Mouse (Mus musculus): ENCODE data around the gene Hivep3.
A peak's percentile ranks its signal among the peaks of the same experiment; 100 is the strongest.

Gene Hivep3

DNA sequence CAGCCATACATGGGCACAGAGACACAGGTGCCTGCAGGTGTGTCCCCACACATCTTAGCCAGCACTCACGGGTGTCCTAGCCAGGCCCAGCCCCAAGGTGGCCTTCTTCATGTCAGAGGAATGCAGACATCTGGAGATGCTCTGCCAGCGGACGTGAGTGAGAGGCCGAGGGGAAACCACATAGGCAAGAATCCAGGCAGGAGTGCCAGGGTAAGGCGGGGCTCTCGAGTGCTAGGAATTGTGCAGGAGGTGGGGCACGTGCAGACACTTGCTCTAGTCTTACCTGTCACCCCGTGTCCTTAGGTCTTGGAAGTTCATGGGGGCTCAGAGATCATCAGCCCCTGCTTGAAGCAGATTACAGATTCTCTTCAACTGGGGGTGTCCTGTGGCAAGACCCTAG, 412.3 kb downstream of the Hivep3 start:
- no peak for DNase-seq (ENCODE audit: extremely low spot score, low spot score)

DNA sequence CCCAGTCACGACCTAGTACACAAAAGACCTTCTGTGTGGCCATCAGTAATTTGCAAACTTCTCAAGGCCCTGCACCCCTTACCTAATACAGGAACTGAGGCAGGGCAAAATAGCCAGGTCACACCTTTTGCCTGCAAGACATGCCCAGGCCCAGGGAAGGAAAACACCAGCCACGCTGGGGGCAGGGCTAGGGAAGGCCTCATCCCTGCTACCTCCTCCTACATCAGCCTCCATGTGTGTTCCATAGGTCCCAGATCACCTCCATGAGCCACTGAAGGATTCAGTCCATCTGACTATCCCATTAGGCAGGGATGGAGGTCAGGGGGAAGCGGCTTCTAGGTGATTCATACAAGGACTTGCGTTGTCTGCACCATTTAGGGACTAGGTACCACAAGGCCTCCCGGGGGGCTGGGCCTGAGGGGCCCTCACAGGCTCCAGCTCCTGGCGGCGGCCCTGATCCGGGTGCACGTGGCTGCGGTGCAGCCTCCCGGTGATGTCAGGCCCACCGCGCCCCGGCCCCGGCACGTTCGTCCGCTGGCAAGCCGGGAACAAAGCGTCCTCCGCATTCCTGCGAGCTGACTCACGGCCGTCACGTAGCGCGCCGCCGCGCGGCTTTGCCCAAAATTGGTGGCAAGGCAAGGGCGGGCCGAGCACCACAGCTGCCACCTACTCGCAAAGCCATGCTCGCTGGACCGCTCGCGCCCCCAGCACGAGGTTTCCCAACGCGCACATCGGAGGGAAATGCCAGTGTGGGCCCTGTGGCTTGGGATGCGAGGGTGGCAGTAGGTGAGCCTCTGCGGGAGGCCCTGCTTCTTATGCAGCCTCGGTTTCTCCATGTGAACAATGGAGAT, 414.9 kb downstream of the Hivep3 start:
- peak; percentile 80 for DNase-seq (ENCODE audit: extremely low spot score, low spot score)

DNA sequence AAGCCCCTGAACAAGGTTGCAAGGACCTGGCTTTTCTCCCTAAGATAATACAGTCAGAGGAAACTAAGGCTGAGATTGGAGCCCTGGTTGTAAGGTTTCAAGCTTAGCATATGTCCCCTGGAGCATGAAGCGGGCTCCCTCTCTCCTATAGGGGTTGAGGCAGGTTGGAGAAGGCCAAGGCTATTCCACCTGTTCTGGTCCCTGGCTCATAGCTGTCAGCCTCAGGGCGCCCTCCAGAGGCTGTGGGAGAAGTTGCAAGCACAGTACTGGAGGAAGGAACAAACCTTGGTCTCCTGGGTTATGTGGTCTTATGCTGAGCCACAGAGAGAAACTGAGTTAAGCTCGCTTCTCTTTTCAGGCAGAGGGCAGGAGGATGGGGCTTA, 415.5 kb downstream of the Hivep3 start:
- peak; percentile 59 for DNase-seq (ENCODE audit: extremely low spot score, low spot score)

DNA sequence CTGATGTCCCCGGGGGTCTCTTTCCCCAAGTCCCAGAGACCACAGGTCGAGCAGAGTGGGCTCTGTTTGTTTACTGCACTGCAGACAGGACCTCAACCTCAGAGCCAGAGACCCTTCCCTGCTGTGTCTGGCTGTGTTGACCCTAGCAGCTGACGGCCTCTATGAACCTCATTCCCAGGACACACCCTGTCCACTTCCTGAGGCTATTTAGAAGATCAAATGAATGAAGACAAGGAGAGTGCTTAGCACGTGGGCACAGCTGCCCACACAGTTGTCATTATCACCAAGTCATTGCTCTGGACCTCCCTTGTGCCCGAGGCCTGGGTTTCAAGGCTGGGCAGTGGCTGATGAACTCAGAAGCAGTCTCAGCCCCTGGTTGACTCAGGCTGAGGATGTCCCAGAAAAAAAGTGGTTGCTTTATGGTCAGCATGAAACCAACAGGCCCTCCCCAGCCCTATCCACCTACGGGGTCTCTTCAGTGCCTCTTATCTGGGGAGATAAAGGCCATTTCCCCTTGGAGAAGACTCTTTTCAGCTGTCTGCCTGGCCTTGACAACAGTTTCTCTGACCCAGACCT, 416.8 kb downstream of the Hivep3 start:
- no peak for DNase-seq (ENCODE audit: extremely low spot score, low spot score)

DNA sequence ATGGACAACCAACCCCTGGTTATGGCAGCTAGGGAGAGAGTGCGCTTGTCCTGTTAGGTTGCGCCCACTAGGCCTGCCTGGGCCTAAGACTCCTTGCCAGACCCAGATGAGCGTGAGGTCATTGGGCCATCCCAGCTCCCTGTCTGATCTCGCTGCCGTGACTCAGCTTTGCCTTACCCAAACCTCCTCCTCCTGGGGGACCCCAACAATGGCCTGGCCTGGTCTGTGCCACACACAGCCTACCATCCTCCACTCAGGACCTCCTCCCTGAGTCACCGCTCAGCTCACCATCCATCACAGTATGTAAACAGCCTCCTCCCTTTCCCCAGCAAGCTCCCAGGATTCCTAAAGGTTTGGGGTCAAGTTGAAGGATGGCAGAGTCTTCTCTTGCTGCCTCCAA, 418.3 kb downstream of the Hivep3 start:
- DNase-seq (ENCODE audit: extremely low spot score, low spot score) = no peak

DNA sequence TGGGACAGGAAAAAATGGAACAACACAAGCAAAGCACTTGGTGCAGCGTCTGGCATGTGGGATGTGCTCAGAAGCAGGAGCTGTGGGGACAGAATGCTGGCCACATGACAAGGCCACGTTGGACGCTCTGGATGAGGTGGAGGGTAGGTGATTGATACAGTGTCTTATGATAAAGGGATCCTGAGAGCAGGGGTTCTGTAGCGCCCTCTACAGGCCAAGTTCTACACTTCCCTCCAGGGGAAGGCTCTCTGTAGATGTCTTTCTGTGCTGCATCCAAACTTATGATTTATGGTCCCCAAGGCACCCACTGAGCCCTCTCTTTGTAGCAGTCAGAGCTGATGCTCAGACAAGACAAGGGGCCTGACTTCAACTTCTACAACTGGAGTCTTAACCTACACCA, 419.1 kb downstream of the Hivep3 start:
- no peak for DNase-seq (ENCODE audit: extremely low spot score, low spot score)

DNA sequence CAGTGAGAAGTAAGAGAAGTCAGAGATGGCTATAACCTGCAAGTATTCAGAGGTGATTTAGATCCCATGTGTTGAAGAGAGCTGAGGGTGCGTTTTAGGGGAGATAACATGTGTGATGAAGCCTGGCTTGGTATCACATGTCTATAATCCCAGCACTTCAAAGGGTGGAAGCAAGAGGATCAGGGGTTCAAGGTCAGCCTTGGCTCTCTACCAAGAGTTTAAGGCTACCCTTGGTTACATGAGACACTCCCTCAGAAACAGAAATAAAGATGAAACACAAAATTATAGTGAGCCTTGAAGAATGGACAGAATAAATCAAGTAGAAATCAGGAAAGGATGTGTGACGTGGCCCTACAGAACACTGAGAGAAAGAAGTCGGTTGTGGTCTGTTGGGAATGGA, 420.2 kb downstream of the Hivep3 start:
- no peak for DNase-seq (ENCODE audit: extremely low spot score, low spot score)

DNA sequence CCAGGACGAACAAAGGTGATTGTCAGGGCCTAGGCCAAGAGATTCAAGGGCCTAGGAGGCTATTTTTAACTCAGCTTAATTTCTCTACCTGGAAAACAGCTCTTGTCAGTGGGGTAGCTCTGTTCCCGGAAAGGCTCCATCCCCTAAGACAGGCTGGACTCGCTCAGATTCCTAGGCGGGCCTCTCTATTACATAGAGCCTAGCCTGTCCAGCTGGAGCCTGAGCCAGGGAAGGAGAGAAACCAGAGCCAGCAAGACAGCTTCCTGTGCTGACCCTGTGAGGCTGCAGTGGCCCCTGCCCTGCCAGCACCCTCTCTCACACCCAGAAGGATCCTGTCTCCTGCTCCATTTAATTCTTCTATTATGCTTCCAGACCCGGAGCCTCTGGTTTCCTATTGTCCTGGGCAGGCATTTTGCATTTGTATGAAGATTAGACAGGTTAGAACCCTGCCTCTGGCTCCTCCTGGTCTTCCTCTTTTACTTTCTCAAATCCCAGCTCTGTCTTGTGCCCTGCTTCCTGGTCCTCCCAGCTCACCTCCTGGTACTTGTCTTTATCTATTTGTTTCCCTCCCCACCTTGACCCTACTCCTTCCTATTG, 425.2 kb downstream of the Hivep3 start:
- no peak for DNase-seq (ENCODE audit: extremely low spot score, low spot score)

DNA sequence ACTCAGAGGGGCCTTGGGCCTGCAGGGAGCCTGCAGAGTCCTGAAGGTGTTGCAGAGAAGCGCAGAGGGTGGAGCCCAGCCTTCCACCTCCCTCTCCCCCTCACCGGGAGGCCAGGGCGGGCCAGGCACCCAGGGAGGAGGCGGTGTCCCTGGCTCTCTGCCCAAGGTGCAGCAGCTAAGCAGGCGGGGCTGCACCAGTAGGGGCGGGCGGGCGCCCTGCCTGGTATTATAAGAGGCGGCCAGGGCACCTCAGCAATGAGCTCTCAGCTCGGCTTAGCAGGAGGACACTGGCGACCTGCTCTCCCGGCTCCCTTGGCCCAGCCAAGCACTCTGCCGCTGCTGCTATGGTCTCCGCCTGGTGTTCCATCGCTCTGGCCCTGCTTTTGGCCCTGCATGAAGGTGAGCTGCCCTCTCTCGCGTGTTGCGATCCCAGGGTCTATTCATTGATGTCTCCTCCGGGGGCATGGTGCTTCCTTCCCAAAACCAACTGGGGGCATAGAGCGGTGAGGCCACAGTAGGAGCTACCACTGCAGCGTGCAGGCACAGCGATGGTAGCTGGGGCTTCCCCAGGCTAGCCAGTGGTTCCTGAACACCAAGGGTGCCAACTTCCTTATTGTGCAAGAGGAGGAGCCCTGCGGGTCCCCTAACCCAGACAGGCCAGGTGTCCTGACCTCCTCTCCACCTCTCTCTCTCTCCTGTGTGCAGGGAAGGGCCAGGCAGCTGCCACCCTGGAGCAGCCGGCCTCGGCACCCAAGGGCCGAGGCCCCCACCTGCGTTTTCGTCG, 427.8 kb downstream of the Hivep3 start, which contains the start of gene Edn2:
TSS of gene Edn2 (plus strand) at position 41 of the 784 bp plus-strand sequence.
- no peak for DNase-seq (ENCODE audit: extremely low spot score, low spot score)

DNA sequence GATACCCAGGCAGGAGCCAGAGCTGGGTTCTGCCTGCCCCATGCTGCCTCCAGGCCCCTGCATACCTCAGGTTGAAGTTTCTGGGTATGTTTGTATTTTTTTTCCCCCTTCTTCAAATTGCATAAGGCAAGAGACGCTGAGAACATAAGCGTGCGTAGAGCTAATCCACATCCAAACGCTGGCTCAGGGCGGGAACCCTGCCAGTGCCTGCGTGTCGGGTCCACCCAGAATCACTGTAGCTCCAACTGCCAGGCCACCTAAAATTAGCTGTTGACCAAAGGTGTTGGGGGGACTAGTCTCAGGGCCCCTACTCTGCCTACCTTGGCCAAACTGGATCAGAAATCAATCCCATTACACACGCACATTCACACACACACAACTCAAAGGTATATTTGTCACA, 429.0 kb downstream of the Hivep3 start:
- DNase-seq (ENCODE audit: extremely low spot score, low spot score) = no peak

DNA sequence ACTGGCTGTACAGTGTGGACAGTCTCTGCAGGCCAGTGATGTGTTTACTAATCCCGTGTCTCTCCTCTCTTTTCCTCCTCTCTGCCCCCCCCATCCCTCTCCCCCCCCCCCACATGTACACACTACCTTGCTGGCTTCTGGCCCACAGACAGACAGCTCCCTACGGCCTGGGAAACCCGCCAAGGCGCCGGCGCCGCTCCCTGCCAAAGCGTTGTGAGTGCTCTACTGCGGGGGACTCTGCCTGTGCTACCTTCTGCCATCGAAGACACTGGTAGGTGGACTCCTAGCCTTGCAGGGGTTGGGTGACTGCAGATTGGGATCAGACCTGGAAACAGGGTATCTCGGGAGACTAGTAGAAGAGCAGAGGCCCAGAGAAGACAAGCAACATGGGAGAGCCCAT, 429.7 kb downstream of the Hivep3 start:
- no peak for DNase-seq (ENCODE audit: extremely low spot score, low spot score)

DNA sequence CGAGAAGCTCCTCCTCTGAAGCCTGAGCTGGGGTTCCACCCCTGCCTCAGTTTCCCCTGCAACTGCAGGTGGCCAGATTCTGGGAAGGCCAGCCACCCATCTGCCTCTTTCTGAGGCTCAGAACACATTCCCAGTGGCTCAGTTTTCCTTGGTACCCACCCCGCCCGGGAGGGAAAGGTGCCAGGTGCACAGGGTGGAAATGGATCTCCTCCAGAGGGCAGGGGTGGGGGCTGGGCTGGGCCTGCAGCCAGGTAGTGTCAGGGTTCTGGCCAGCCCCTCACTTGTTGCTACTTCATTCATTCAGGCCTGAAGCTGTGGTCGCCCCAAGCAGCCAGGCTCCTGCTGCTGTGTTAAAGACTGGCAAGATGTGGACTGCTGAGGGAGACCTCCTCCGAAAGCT, 430.7 kb downstream of the Hivep3 start:
- no peak for DNase-seq (ENCODE audit: extremely low spot score, low spot score)

DNA sequence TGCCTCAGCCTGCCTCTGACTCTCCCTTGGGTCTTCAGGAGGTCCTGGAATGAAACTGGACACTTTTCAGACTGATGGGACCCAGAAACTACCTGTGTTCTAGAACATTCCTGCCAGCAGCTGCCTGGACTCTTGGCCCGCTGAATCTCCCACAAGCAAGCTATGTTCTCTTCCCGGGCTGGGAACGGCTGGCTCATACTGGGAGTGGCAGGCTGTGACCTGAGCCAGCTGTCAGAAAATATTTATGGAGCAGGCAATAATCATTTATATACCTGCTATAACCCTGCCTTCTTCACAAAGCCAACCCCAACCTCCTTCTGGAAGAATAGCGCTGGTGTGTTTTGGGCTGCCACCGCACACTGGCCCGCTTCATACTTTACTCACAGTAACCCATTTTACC, 434.2 kb downstream of the Hivep3 start:
- no peak for DNase-seq (ENCODE audit: extremely low spot score, low spot score)

DNA sequence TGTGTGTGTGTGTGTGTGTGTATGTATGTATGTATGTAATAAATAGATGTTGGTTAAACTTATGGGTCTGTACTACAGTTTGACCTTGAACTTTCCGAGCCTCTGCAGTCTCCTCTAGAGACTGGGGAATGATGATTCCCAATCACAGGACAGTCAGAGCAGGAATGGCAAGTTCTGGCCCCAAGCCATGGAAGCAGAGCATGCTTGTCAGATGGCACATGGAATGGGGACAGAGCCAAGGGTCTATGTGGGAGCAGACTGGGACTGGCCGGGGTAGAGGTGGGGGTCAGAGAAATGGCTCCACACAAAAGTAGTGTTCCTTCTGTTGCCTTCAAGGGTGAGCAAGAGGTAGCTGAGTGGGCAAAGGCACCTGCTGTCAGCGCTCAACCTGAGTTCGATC, 434.8 kb downstream of the Hivep3 start:
- DNase-seq (ENCODE audit: extremely low spot score, low spot score) = no peak

DNA sequence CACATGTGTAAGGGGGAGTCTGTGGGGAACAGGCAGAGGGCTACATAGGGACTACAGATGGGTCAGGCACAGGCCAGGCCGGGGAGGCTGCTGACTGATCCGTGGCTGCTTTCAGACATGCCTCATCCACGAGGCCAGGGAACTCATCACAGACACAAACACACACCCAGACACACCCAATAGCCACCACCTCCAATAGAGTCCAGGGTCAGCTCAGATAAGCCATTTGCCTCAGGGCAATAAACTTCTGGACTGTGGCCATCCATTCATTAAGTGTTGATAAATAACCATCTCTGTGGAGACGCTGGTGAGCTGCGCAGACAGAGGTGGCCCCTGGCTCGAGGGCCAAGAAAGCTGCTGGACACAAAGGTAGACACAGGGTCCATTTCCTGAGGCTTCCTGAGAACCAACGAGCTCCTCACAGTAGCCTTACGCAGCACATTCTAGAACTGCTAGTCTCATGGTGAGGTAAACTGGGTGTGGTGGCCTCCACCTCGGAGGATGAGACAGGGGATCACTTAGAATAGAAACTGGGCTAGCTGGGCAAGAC, 436.9 kb downstream of the Hivep3 start:
- DNase-seq (ENCODE audit: extremely low spot score, low spot score) = no peak

DNA sequence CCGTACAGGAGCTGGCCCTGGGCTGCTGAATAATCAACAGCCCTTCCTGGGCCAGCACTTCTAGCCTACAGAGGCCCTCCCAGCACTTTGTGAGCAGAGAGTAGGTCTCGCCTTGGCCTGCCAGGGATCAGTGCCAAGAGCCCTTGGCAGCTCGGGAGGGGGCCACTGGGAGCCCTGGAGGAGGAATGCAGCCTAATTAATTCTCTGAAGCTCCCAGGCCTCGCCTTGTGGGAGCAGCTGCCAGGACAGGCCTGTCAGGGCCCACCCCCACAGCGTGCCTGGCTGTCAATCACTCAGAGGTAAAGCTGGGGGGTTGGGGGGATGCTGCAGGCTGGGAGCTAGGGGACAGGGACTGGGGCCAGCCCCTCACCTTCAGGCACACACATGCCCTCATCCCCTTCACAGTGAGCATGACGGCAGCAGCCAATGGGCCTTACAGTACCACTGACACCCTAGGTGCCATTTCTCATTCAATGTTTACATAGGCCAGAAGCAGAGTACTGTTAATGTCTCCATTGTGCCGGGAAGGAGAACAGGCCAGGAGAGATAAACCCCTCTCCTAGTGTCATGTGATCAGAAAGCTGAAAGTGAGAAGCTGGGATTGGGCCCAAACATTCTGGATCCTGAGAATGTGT, 438.6 kb downstream of the Hivep3 start:
- no peak for DNase-seq (ENCODE audit: extremely low spot score, low spot score)

DNA sequence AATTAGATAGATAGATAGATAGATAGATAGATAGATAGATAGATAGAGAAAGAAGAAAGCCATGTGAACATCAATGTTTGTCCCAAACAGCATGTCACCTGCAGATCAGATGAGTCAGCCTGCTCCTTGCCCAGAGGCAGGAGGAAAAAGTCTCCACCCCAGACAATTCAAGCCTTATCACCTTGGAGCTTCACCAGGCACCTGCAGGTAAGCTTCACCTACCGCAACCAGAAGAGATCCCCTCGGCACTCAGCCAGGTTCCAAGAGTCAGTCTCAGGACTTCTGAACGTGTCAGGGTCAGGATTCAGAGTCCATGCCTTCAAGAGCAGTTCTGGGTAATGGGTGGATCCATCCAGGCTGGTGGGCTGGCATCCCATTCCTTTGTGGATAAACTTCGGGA, 445.5 kb downstream of the Hivep3 start:
- DNase-seq (ENCODE audit: extremely low spot score, low spot score) = no peak

DNA sequence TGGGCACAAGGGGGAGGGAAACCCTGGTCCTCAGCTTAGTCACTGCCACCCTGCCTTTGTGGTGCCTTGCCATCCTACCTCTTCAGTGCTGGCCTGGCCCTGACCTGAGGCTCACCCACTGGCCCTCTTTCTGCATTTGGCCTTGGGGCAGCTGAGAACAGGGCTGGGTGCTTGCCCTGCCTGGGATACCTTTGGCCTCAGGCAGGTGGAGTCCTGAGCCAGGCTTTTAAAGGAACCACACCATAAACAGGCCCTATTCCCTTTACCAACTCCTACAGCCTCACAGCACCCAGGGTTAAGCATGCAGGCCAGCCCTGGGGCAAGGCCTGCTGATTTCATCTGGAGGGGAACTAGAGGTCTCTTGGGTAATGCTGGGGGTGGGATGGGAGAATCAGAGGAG, 447.0 kb downstream of the Hivep3 start:
- DNase-seq (ENCODE audit: extremely low spot score, low spot score) = no peak

DNA sequence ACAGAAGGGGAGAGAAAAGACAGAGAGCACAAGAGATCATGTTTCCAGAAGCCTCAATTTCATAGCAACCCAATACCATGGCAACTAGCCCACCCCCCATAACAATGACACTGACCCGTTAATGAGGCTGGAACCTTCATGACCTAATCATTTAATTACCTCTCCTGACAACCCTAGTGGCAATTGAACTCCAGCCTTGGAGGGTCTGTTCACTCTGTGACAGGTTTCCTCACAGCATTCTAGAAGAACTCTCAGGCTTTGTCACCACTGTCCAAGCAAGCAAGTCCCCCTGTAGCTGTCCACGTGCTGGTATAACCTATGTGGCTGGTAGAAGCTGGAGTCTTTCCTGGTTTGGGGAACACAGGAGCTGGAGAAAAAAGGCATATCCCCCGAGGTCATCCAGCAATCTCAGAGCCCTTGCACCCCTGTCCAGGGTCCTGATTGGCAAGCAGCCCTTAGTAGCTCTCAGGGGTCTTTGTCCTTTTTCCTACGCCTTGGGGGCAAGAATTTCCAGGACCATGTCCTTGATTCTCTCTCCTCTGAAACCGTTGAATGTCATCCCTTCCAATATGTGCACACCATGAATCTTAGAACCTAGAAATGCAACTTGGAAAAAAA, 450.9 kb downstream of the Hivep3 start:
- DNase-seq (ENCODE audit: extremely low spot score, low spot score) = peak; percentile 33

DNA sequence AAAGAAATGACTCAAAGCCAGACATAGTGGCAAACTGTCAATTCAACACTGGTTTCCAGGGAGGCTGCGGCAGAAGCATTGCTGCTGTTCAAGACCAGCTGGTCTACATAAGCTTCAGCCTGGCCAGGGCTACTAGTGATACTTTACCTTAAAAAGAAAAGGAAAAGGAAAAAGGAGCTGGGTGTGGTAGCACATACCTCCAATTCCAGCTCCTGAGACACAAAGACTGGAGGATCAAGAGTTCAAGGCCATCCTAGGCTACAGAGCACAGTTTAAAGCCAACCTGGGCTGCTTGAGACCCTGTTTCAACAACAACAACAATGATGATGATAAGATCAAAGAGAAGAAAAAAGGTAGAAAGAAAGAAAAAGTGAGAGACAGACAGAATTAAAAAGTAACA, 452.9 kb downstream of the Hivep3 start:
- DNase-seq (ENCODE audit: extremely low spot score, low spot score) = no peak

DNA sequence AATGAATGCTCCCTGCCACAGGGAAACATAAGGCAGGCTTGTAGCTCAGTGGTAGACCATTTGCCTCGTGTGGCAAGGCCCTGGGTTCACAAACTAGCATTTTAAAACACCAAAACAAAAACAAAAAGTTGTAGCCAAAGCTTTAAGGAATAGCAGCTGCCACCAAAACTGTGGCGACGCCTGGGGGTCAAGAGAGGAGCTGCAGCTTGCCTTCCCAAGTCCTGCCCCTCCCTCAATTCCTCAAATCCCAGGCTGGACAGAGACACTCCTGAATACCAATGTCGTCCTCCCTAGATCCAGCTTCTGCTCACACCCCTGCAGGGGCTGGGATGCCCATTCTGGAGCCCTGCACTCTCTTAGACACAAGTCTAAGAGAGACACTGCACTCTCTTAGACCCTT, 453.4 kb downstream of the Hivep3 start:
- DNase-seq (ENCODE audit: extremely low spot score, low spot score) = no peak
